ENCODE assay signal across 9 mouse cellular contexts in genomic region chr14:7749764-7750089, GRCm38 (mm10). TPM values are rescaled to one million over a fixed set of nuclear protein-coding genes. Genes with fewer than 3 reads are reported as not detected.
A peak's percentile ranks its signal among the peaks of the same experiment; 100 is the strongest.
DNase-seq lines count a peak whose midpoint lies in the region; ATAC-seq lines count a peak whose summit lies in the region.
"Had no signal": no experiment of that assay in that cellular context is flagged by ENCODE, and none has a peak within 500 bp of the region (broad histone marks: within the 10 kb centered on the region; RNA-seq: fewer than 3 reads in every experiment).

No protein-coding gene starts in this region.

- no peak overlapping the region for H3K9ac ChIP-seq in intestine, embryonic 15.5 days
- H3K9ac ChIP-seq in neural tube, embryonic 15.5 days (replicated peaks), result peak overlapping the region; percentile 26

- H3K27me3 ChIP-seq in intestine, embryonic 15.5 days (replicated peaks), result no peaks in the 10 kb centered on the region
- no peaks in the 10 kb centered on the region for H3K27me3 ChIP-seq in neural tube, embryonic 15.5 days (replicated peaks)

- DNase-seq in adrenal gland, postnatal 14 days, result peak; percentile 17
- DNase-seq in adrenal gland, postnatal 25 days, result no peak
- peak; percentile 20 for DNase-seq in right cerebral cortex, postnatal 14 days
- no peak for DNase-seq in right cerebral cortex, adult 2 months (ENCODE audit: low spot score in 2 of 2)
- DNase-seq in T-cell, adult 2 months (ENCODE audit: low spot score), result no peak
- no peak for DNase-seq in adrenal gland, adult 8-10 months

- H3K27ac ChIP-seq in intestine, embryonic 15.5 days, result no peak overlapping the region
- peak overlapping the region; percentile 79 for H3K27ac ChIP-seq in neural tube, embryonic 15.5 days (replicated peaks)

- peak; percentile 70 for ATAC-seq in intestine, embryonic 15.5 days
- ATAC-seq in neural tube, embryonic 15.5 days (ENCODE audit: low FRiP score), result peak; percentile 93

- H3K4me1 ChIP-seq in intestine, embryonic 15.5 days (replicated peaks), result 0 out of 2 replicates have a peak, but pooled peaks cover 2% of the 10 kb centered on the region
- H3K4me1 ChIP-seq in neural tube, embryonic 15.5 days, result peaks cover 4% of the 10 kb centered on the region

- H3K36me3 ChIP-seq in intestine, embryonic 15.5 days, result no peaks in the 10 kb centered on the region
- no peaks in the 10 kb centered on the region for H3K36me3 ChIP-seq in neural tube, embryonic 15.5 days

- no peaks in the 10 kb centered on the region for H3K9me3 ChIP-seq in intestine, embryonic 15.5 days
- H3K9me3 ChIP-seq in neural tube, embryonic 15.5 days (replicated peaks), result no peaks in the 10 kb centered on the region

- 9% methylated on average over 4 of the region's 4 CpGs for WGBS in intestine, embryonic 15.5 days
- 15% methylated on average over 4 of the region's 4 CpGs for WGBS in neural tube, embryonic 15.5 days

- peak overlapping the region; percentile 49 for H3K4me2 ChIP-seq in intestine, embryonic 15.5 days (replicated peaks)
- H3K4me2 ChIP-seq in neural tube, embryonic 15.5 days, result peak overlapping the region; percentile 49

- no peak overlapping the region for H3K4me3 ChIP-seq in intestine, embryonic 15.5 days (replicated peaks)
- H3K4me3 ChIP-seq in neural tube, embryonic 15.5 days (replicated peaks), result peak overlapping the region; percentile 22

RNA-seq across cellular contexts. Expression of gene Gm26661, which starts 41.7 kb away (rescaled TPM):
- total RNA-seq in adrenal gland, postnatal 14 days (2021), result not detected in 2 replicates
- not detected in 2 replicates for total RNA-seq in adrenal gland, postnatal 25 days (2021)
- polyA plus RNA-seq in intestine, embryonic 15.5 days (2015; fragmentation: Nextera tagmentation; extraction: Ambion mirVana), result not detected in 2 replicates
- polyA plus RNA-seq in neural tube, embryonic 15.5 days (2015; fragmentation: Nextera tagmentation; extraction: Ambion mirVana), result not detected in 2 replicates
- not detected for total RNA-seq in adrenal gland, adult 8-10 months (2022)
- total RNA-seq: liver, adult 2 months had no signal
- polyA plus RNA-seq: liver, adult 2 months had no signal

Comparison
In these comparisons a context has a peak if more than half of its experiments do, and no peak if none do; other contexts are left out.
1. DNase-seq: peak in adrenal gland, postnatal 14 days (single experiment) and right cerebral cortex, postnatal 14 days (single experiment); none in adrenal gland, postnatal 25 days (single experiment), right cerebral cortex, adult 2 months (0 of 2), T-cell, adult 2 months (single experiment) and adrenal gland, adult 8-10 months (single experiment).